Mouse (Mus musculus): ENCODE measurements around the gene Aadat.
"Not testable (repeated sequence)": the region's sequence is repeated elsewhere in the genome, so short reads cannot be mapped to it uniquely, and the experiment has no call there.

Aadat gene

DNA sequence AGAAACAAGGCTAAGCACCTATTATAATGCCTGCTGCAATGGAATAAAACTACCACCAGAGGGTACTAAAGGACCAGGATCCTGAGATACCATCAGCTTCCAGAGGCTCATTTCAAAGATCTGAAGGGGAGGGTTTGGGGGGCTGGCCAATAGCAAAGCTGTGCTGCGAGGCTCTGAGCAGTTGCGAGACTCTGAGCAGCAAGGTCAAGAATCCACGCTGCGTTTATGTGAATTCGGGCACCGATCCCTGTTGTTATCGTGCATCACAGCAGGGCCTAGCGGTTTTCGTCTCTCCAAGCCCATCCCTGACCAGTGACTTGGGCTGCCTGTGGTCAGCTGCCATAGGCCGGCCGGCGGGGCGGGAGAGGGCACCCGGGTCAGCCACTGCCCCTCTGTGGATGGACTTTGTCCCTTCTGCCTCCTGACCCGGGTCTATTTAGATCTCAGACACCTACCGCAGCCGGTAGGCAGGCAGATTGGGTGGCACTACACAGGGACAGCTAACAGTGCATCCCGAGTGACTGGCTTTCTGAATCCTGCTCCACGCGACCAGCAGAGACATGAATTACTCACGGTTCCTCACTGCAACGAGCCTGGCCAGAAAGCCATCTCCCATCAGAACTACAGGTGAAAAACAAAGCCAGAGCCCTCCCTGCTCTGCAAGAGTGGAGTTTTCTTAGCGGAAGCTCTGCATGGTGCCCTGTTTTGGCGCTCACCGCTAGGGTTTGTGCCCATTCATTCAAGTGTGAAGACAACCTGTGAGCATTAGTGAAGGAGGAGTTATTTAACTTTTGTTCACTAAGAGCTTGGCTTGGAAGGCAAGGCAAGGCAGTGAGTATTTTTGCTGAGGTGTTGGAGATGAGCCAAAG lies at the start of gene Aadat:
Aadat (plus strand) TSS at position 280 of the 869 bp plus-strand sequence.
- DNase-seq (ENCODE audit: low read depth, low spot score), result peak; percentile 70

DNA sequence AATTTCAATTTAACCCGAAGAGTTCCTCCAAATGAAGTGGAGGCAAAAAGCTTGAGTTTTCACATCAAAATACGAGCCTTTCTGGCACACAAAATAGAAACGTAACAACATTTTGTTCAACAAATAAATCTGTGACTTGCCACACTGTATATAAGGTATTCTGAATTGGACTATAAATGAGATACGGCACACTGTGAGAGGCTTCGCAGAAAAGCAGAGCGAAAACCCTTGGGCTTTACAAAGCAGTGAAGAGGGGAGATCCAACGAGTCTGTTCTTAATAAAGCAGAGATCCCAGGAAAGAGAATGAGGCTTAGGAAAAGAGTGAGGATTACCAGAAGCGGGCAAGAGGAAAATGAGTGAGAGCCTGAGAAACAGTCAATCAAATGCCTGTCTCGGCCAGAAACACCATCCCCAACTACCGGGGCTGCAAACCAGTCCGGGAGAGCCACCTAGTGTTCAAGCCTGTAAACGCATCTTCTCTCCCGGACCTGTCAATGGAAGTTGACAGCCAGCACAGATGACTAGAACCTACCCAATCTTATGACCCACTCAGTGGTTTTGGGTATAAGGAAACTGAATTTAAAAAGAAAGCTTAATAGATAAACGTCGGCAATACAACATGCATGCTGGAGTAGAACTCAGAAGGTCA lies 38.9 kb upstream of the Aadat start:
- DNase-seq (ENCODE audit: low read depth, low spot score), result peak; percentile 36

DNA sequence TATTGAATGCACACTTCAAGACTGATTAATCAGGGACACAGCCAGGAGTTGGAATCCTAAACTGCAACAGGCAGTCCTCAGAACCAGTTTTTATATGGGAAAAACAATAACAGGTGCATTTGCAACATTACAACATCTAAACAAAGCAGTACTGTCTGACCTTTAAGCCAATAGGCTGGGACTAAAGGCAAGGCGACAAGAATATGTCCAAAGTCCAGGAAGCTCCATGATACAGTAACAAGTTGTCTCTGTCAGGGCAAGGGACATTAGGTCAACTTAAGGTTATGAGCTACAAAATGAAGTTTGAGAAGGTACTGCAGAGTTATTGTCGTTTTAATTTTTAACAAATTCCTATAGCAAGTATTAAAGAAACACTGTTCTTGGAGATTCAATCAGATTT lies 15.6 kb upstream of the Aadat start:
- no peak for DNase-seq (ENCODE audit: low read depth, low spot score)

DNA sequence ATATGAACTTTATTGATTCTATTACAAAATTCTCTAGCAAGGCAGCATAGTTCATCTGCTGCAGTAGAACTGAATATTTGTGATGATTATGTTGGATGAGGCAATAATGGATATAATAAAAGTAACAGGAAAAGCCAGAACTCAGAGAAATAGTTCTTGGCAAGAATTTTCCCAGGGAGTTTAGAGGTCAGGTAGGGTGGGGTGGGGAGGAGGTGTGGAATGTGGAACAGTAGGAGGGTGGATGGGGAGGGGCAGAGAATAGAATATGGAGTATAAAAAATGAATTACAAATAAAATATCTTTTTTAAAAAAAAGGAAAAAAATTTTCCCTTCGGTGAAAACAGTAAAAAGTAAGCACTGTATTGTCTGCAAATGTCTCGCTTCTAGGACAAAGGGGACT lies 13.9 kb upstream of the Aadat start:
- no peak for DNase-seq (ENCODE audit: low read depth, low spot score)

DNA sequence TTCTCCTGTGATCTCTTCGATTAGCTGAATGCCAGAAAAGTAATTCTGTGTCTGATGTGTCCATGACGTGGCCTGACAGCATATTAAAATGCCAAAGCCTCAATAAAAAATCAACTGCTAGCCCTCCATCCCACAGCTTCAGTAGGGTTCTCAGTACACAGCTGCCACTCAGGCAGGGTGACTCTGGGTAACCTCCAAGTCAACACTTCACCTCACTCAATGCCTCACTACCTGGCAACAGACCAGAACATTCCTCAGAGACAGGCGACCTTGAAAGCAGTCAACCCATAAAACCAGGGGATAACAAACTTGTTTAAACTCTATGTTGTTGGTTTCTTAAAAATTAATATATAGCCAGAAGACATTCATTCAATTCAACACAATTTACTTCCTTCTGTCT lies 13.3 kb upstream of the Aadat start:
- no peak for DNase-seq (ENCODE audit: low read depth, low spot score)

DNA sequence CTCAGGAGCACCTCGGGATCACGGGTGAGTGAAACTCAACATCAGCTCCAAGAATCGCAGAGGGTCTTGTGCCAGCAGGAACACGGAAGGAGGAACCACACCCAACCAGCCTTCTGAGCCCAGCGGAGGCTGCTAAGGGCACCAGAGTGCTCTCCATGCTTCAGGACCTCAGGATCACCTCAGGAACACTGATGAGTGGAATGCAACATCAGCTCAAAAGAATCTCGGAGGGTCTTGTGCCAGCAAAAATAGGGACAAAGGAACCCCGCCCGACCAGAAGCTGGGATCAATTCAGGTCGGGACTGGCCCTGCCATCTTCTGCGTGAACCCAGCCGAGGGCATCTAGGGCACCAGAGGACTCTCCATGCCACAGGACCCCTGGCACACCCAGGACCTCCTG lies 11.1 kb upstream of the Aadat start:
- DNase-seq (ENCODE audit: low read depth, low spot score), result no peak

DNA sequence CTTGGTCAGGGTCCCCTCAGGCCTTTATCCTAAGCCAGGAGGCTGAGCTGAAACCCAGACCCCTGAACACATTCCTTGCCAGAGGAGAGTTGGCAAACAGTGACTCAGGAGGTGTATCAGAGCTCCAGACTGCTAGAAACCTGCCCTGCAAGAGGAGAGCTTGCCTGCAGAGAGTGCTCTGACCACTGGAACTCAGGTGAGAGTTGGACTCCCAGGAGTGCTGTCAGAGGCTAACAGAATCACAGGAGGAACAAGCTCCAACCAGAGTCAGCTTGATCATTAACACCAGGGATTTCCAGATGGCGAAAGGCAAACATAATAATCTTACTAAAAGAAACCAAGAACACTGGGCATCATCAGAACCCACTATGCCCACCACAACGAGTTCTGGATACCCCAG lies 10.7 kb upstream of the Aadat start:
- DNase-seq (ENCODE audit: low read depth, low spot score), result not testable (repeated sequence)

DNA sequence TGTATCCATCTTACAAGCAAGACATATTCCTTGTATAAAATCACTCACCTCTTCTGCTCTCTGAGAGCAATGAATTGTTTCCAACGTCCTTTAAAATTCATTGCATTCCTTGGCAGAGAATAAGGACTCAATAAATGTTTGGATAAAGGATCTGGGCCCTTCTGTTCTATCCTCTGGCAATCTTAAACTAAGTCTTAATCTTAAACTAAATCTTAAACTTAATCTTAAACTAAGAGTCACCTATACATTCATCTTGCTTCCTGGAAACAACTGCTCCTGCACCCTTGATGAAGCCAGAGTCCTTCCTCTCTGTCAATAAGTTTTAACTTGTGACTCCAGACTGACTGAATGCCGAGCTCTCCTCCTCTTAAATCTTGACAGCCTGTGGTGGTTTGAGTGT lies 2.6 kb upstream of the Aadat start, which contains the start of gene Gm10283:
Gm10283 (minus strand) TSS at position 101 of the 400 bp plus-strand sequence.
- no peak for DNase-seq (ENCODE audit: low read depth, low spot score)

DNA sequence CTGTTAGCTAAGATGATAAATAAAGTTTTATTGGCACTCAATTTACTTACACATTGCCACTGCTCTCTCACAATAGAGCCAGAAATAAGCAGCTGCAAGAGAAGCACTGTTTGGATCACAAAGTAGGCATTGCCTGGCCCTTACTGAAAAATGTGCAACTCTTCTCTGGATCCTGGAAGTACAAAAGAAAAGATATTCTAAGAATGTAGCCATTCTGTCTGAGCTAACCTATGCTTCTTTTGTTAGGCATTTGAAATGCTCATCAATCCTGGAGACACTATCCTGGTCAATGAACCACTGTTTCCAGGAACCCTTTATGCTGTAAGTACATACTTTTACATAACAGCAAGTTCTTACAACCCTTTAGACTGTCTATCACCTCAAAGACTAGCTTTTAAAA lies 12.6 kb downstream of the Aadat start:
- no peak for DNase-seq (ENCODE audit: low read depth, low spot score)

DNA sequence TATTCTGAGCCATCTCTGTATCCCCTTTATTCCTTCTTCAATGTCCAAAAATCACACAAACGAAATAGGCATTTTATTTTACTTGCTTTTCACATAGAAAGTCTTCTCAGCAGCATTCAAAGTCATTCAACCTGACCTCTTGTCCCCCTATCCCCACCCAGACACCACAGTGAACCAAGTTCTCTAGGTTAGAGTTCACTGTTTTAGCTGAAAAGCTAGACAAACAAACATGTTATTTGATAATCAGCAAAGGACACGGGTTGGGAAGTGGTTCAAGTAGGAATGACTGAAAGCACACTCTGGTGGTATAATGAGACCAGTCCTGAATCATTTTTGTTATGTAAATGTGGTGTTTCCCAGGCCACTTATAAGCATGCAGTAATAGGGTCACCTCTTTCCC lies 29.2 kb downstream of the Aadat start:
- no peak for DNase-seq (ENCODE audit: low read depth, low spot score)

DNA sequence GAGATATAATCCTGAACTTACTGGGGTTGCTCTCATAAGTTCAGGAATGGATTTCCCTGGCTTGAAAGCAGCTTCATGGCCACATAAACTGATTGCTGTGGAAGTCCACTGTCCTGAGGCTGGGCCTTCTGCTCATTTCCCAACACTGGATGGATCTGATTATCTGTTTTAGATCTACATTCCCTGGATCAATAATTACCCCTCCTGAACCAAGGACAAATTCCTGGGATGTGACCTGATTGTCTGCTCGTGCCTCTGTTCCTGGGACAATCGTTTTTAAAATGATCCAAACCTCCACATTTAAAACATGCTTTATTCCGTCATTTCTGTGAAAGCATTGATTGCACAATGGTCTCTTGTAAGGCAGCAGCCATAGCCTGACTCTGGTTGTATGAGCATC lies 61.1 kb downstream of the Aadat start:
- DNase-seq (ENCODE audit: low read depth, low spot score), result no peak

DNA sequence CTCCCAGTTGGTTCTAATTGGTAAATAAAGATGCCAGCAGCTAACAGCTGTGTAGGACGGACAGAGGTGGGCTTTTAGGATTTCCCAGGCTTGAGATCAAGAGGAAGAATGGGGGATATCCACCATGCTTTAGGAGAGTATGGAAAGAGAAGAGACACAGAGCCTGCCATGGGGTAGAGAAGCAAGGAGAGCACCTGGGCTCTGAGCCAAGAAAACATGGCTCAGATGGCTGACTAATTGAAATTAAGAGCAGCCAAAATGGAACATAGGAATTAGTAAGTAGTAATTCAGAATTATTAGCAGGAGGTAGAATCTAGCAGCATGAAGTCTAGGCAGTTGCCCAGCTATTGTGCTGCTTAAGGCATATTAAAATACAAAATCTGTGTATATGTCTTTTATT lies 71.5 kb downstream of the Aadat start:
- DNase-seq (ENCODE audit: low read depth, low spot score), result no peak

DNA sequence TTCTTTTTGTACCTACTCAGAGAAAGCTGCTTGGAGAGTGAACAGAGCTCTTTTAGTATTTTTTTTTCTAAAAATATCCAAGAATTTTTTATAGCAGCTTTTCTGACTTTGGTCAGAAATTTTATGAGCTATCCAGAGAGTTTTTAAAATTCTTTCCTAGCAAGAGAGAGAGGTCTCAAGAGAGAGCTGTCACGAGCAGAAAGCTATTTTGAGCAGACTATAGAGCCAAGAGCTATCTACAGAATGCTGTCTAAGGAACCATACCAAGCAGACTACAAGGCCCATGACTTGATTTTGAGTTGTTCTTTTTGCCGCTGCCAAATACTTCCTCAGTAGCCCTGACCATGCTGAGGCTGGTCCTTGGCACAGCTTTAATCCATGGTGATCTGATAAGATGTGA lies 77.6 kb downstream of the Aadat start:
- DNase-seq (ENCODE audit: low read depth, low spot score), result no peak

DNA sequence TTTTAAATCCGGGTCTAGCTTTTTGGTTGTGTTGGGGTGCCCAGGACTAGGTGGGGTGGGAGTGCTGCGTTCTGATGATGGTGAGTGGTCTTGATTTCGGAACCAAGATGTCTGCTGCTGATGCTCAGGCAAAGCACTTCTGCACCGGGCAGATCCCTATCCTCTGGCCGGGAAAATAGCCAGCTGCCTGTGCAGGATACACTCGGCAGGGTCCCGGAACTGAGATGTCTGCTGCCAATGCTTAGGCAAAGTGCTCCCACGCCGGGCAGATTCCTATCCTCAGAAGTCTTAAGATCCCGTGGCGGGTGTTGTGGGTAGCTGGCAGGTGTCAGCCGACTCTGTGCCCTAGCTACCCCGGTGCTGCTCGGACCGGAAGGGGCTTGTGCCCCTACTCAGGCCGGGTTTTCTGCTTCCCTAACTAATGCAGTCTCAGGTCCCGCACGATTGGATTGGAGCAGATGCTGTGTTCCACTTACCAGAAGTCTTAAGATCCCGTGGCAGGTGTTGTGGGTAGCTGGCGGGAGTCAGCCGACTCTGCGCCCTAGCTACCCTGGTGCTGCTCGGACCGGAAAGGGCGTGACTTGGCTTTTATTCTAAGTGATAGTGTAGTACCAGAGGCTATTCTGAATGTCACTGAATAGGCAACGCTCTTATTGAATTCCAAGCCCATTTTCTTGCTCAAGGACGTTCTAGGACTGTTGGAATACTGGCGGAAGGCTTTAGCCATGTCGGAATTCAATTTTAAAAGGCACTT lies 85.8 kb downstream of the Aadat start:
- DNase-seq (ENCODE audit: low read depth, low spot score), result not testable (repeated sequence)

DNA sequence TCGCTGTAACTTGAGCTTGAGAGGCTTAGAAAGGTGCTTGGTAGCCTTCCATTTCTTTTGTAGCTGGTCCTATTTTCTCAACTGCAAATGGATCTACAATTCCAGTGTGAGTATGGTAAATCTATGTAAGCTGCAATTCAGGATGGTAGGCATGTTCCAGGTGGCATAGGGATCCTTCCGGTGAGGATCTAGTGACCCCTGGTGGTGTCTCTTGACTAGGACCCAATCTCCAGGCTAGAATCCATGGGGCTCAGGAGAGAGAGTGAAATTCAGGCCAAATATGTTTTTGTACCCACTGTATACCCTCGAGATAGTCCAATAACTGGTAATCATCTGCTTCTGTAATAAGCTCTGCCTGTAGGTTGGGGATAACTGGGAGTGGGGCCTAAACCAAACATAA lies 89.0 kb downstream of the Aadat start:
- peak; percentile 13 for DNase-seq (ENCODE audit: low read depth, low spot score)

Measured in embryo, embryonic 11.5 days (tissue).